In the genomic region with DNA sequence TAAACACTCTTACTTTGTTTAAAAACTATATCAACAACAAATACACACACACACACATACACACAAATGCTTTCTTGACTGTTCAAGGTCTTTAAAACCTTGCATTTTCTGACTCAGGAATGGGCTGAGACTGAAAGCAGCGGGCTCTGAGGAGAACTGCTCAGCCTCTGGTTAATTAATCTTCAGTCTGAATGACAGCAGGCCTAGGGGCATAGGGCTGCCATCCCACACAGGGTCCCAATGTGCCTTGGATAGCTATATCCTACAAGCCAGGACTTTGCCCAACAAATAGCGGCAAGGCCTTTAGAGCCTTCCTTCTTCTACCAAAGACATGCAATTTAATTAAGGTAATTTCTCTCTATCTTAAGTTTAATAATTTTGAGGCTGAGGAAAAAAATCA, we compare ENCODE assay signal across 15 mouse cellular contexts. TPM values are rescaled to one million over a fixed set of nuclear protein-coding genes. Genes with fewer than 3 reads are reported as not detected.
DNase-seq lines count a peak whose midpoint lies in the region; ATAC-seq and TF ChIP-seq lines count a peak whose summit lies in the region.
"Had no signal": no experiment of that assay in that cellular context is flagged by ENCODE, and none has a peak within 500 bp of the region (broad histone marks: within the 10 kb centered on the region; RNA-seq: fewer than 3 reads in every experiment).

No protein-coding gene starts in this region.

- peaks cover 19% of the 10 kb centered on the region for H3K4me1 ChIP-seq in forebrain, embryonic 13.5 days
- no peaks in the 10 kb centered on the region for H3K4me1 ChIP-seq in hindbrain, postnatal 0 days (ENCODE audit: insufficient read depth, low read length)
- H3K4me1 ChIP-seq: heart, embryonic 13.5 days had no signal

- no peak overlapping the region for H3K4me3 ChIP-seq in forebrain, embryonic 13.5 days
- no peak overlapping the region for H3K4me3 ChIP-seq in hindbrain, postnatal 0 days (ENCODE audit: low read length)
- H3K4me3 ChIP-seq: heart, embryonic 13.5 days; hindbrain, embryonic 15.5 days had no signal

- no peaks in the 10 kb centered on the region for H3K36me3 ChIP-seq in forebrain, embryonic 13.5 days (ENCODE audit: poor library complexity, severe bottlenecking)
- H3K36me3 ChIP-seq in hindbrain, postnatal 0 days (ENCODE audit: insufficient read depth, low read length): no peaks in the 10 kb centered on the region
- H3K36me3 ChIP-seq: heart, embryonic 13.5 days; hindbrain, embryonic 15.5 days had no signal

- no peaks in the 10 kb centered on the region for H3K9me3 ChIP-seq in forebrain, embryonic 13.5 days (replicated peaks)
- H3K9me3 ChIP-seq in hindbrain, postnatal 0 days (ENCODE audit: low read length): no peaks in the 10 kb centered on the region
- H3K9me3 ChIP-seq: heart, embryonic 13.5 days; hindbrain, embryonic 15.5 days had no signal

- no peak overlapping the region for H3K4me2 ChIP-seq in forebrain, embryonic 13.5 days
- no peak overlapping the region for H3K4me2 ChIP-seq in hindbrain, postnatal 0 days (ENCODE audit: low read depth, low read length)
- H3K4me2 ChIP-seq: heart, embryonic 13.5 days; hindbrain, embryonic 15.5 days; liver, embryonic 11.5 days had no signal

- no peak for TF ChIP-seq CTCF in hindbrain, postnatal 0 days (IDR thresholded peaks at IDR 0.05; ENCODE audit: low read depth)

- H3K27ac ChIP-seq in forebrain, embryonic 13.5 days: no peak overlapping the region
- H3K27ac ChIP-seq in hindbrain, postnatal 0 days: no peak overlapping the region
- H3K27ac ChIP-seq: heart, embryonic 13.5 days; hindbrain, embryonic 15.5 days had no signal

- no peak overlapping the region for H3K9ac ChIP-seq in forebrain, embryonic 13.5 days
- no peak overlapping the region for H3K9ac ChIP-seq in hindbrain, postnatal 0 days (replicated peaks; ENCODE audit: low read length)
- H3K9ac ChIP-seq: heart, embryonic 13.5 days; hindbrain, embryonic 15.5 days had no signal

- peak; percentile 10 for DNase-seq in adrenal gland, postnatal 10 days
- no peak for DNase-seq in adrenal gland, postnatal 25 days
- peak; percentile 10 to 14 for DNase-seq in adrenal gland, postnatal 36 days
- peak; percentile 10 for DNase-seq in hindbrain, postnatal 0 days (ENCODE audit: low spot score)
- DNase-seq in cerebellum, adult 18-20 months: no peak
- DNase-seq: cerebellum, adult 11-12 months; gastrocnemius, postnatal 36 days; kidney, adult 9 months had no signal

- H3K27me3 ChIP-seq in forebrain, embryonic 13.5 days: no peaks in the 10 kb centered on the region
- H3K27me3 ChIP-seq in hindbrain, postnatal 0 days (ENCODE audit: insufficient read depth, low read length): no peaks in the 10 kb centered on the region
- H3K27me3 ChIP-seq: heart, embryonic 13.5 days; hindbrain, embryonic 15.5 days had no signal

- peak; percentile 84 for ATAC-seq in forebrain, embryonic 13.5 days
- no peak for ATAC-seq in hindbrain, postnatal 0 days
- ATAC-seq in frontal cortex, adult (ENCODE audit: low TSS enrichment): no peak
- ATAC-seq in megakaryocyte, adult 5-6 weeks (ENCODE audit: poor library complexity, severe bottlenecking): no peak
- ATAC-seq: lung, postnatal 0 days had no signal

- 9% methylated on average over 2 of the region's 2 CpGs for WGBS in forebrain, embryonic 13.5 days
- 44% methylated on average over 2 of the region's 2 CpGs for WGBS in hindbrain, postnatal 0 days

RNA-seq across cellular contexts. Expression of gene Dph6, which starts 43.2 kb away (rescaled TPM):
- total RNA-seq in adrenal gland, postnatal 10 days (2021): 10 to 100 TPM; 14.1 to 18.1 TPM
- total RNA-seq in adrenal gland, postnatal 25 days (2021): 19.4 and 20.0 TPM in 2 replicates
- total RNA-seq in adrenal gland, postnatal 36 days (2021): 10 to 100 TPM; 15.4 to 20.8 TPM
- polyA plus RNA-seq in forebrain, embryonic 13.5 days (2015; fragmentation: Nextera tagmentation; extraction: Ambion mirVana): 21.7 and 22.5 TPM in 2 replicates
- total RNA-seq in hindbrain, postnatal 0 days (2014; rRNA removed): 8.9 and 13.4 TPM in 2 replicates
- polyA plus RNA-seq in hindbrain, postnatal 0 days (2015; fragmentation: Nextera tagmentation; extraction: Ambion mirVana): 12.6 and 13.6 TPM in 2 replicates
- 14.0 and 15.0 TPM in 2 replicates for total RNA-seq in megakaryocyte, adult 5-6 weeks (2015)
- total RNA-seq in megakaryocyte, adult 5-6 weeks (2017): 4.2 and 5.0 TPM in 2 replicates

Comparison
In these comparisons a context has a peak if more than half of its experiments do, and no peak if none do; other contexts are left out.
1. DNase-seq: peak in adrenal gland, postnatal 10 days (single experiment), adrenal gland, postnatal 36 days (2 of 2) and hindbrain, postnatal 0 days (single experiment); none in adrenal gland, postnatal 25 days (single experiment) and cerebellum, adult 18-20 months (0 of 2).